Mouse (Mus musculus) cortical plate, adult 2 months (tissue): ENCODE data around the gene Carmil1.

Experiments
- CTCF ChIP-seq: fragments of 200-500 bp; IDR thresholded peaks from 2 replicates; pipeline ENCODE4 v1.5.1; 2011; ENCODE audit warnings: mild to moderate bottlenecking, control low read depth, low read length; ENCODE audit not compliant: insufficient read depth; ENCODE audit errors: extremely low read depth
- POLR2A ChIP-seq: fragments of 200-500 bp; IDR thresholded peaks from 2 replicates; pipeline ENCODE4 v1.6.1; 2011; ENCODE audit warnings: mild to moderate bottlenecking, low read length, control low read depth; ENCODE audit not compliant: insufficient read depth; ENCODE audit errors: extremely low read depth

GRCm38 (mm10) chr13:24177600-24177999 lies 103.0 kb downstream of the Carmil1 start:
- TF ChIP-seq CTCF (no peak), POLR2A (no peak)
